Mouse (Mus musculus) G1E (cell line): ENCODE measurements around the gene Ankrd39. TPM values are rescaled to one million over a fixed set of nuclear protein-coding genes. Genes with fewer than 3 reads are reported as not detected.

ENCODE experiments used
- ATAC-seq: 2 replicates; pipeline ENCODE4 v1.8.0; 2016; ENCODE audit warnings: mild to moderate bottlenecking; ENCODE audit not compliant: insufficient number of reproducible peaks, poor library complexity, low FRiP score, severe bottlenecking; ENCODE audit errors: extremely low read depth
- DNase-seq: peaks from one replicate; pipeline ENCODE4 v3.0.0; 2012; ENCODE audit warnings: low spot score
- H3K27me3 ChIP-seq: 2 replicates; pipeline ENCODE4 v1.6.1; 2012; ENCODE audit warnings: mild to moderate bottlenecking, low read length, inconsistent platforms; ENCODE audit not compliant: insufficient read depth
- H3K36me3 ChIP-seq: replicated peaks from 2 replicates; pipeline ENCODE3; 2012; ENCODE audit warnings: mild to moderate bottlenecking, inconsistent platforms
- H3K4me1 ChIP-seq: 2 replicates; pipeline ENCODE4 v1.6.1; 2012; ENCODE audit warnings: low read depth, low read length, inconsistent platforms, mixed read lengths; ENCODE audit not compliant: insufficient read depth
- H3K4me3 ChIP-seq: 2 replicates; pipeline ENCODE4 v1.5.1; 2012; ENCODE audit warnings: low read depth, mild to moderate bottlenecking, inconsistent platforms, low read length, moderate library complexity, mixed read lengths
- H3K9me3 ChIP-seq: replicated peaks from 2 replicates; pipeline ENCODE4 v1.6.1; 2012; ENCODE audit warnings: inconsistent platforms
- CTCF ChIP-seq: IDR thresholded peaks from 2 replicates; pipeline ENCODE4 v1.5.1; 2012; ENCODE audit warnings: low read depth, low read length, inconsistent platforms, mixed read lengths
- GATA1 ChIP-seq: IDR thresholded peaks from 2 replicates; pipeline ENCODE4 v1.6.1; 2012; ENCODE audit warnings: borderline replicate concordance, low read length, inconsistent platforms, mixed read lengths
- GATA2 ChIP-seq: IDR thresholded peaks from 2 replicates; pipeline ENCODE4 v1.6.1; 2012; ENCODE audit warnings: low read depth, low read length, inconsistent platforms, borderline replicate concordance
- POLR2AphosphoS5 ChIP-seq: IDR thresholded peaks from 2 replicates; pipeline ENCODE4 v1.6.1; 2012; ENCODE audit warnings: low read depth, low read length, inconsistent platforms; ENCODE audit not compliant: insufficient replicate concordance
- TAL1 ChIP-seq: conservative IDR thresholded peaks from 2 replicates; pipeline ENCODE4 v1.6.1; 2012; ENCODE audit warnings: low read depth, low read length, inconsistent platforms, mixed read lengths
- polyA plus RNA-seq: library from polyadenylated mRNA; stranded (reverse); fragments of >175 nt; gene quantifications from 2 replicates; pipeline ENCODE4 v1.2.3, GENCODE M21; 2012
- total RNA-seq, 2 experiments: library from RNA; stranded (forward) in 1 of 2; stranded (reverse) in 1 of 2; fragments of 200-1000 nt in 1 of 2; fragments of >200 nt in 1 of 2; fragmentation: Nextera tagmentation in 1 of 2; gene quantifications; 2 replicates each; pipeline ENCODE4 v1.2.3; 2014 to 2017

The Ankrd39 gene
- total and polyA plus RNA-seq, 3 experiments: 12.3 to 15.7 (median 15.7) TPM

- Histone ChIP-seq H3K36me3 (no peaks in the 10 kb centered on the region), H3K4me3 (no peak overlapping the region), H3K27me3 (peaks cover 61% of the 10 kb centered on the region), H3K9me3 (no peaks in the 10 kb centered on the region), H3K4me1 (peaks cover 8% of the 10 kb centered on the region; the same call in 1 of the 2 replicates)
- no peak for DNase-seq
- no peak for TF ChIP-seq CTCF
- no peak for TF ChIP-seq POLR2AphosphoS5
- TF ChIP-seq GATA1: no peak
- no peak for ATAC-seq
Measured at GRCm38 (mm10) chr1:36562388-36562787, 15.1 kb upstream of the Ankrd39 start.

- Histone ChIP-seq H3K27me3 (peaks cover 74% of the 10 kb centered on the region), H3K4me1 (peaks cover 18% of the 10 kb centered on the region), H3K36me3 (no peaks in the 10 kb centered on the region), H3K4me3 (no peak overlapping the region), H3K9me3 (no peaks in the 10 kb centered on the region)
- ATAC-seq (no peak), DNase-seq (no peak)
- TF ChIP-seq GATA2: no peak
- no peak for TF ChIP-seq POLR2AphosphoS5
- TF ChIP-seq GATA1: no peak
- no peak for TF ChIP-seq CTCF
- no peak for TF ChIP-seq TAL1
Measured at GRCm38 (mm10) chr1:36560903-36561302, 13.7 kb upstream of the Ankrd39 start.

GRCm38 (mm10) chr1:36559888-36560287 is 12.6 kb upstream of the Ankrd39 start:
- Histone ChIP-seq H3K27me3 (peaks cover 78% of the 10 kb centered on the region), H3K4me3 (no peak overlapping the region)

GRCm38 (mm10) chr1:36559256-36559655 is 12.0 kb upstream of the Ankrd39 start:
- no peak for ATAC-seq
- peaks cover 18% of the 10 kb centered on the region for H3K4me1 ChIP-seq
- H3K36me3 ChIP-seq: no peaks in the 10 kb centered on the region
- DNase-seq: no peak
- TF ChIP-seq CTCF (no peak), GATA2 (no peak), GATA1 (no peak), TAL1 (no peak), POLR2AphosphoS5 (no peak)
- no peaks in the 10 kb centered on the region for H3K9me3 ChIP-seq
- H3K4me3 ChIP-seq: no peak overlapping the region
- peaks cover 79% of the 10 kb centered on the region for H3K27me3 ChIP-seq

More at GRCm38 (mm10) chr1:36559888-36560287, 12.6 kb upstream of the Ankrd39 start:
- Histone ChIP-seq H3K4me1 (peaks cover 18% of the 10 kb centered on the region), H3K9me3 (no peaks in the 10 kb centered on the region), H3K36me3 (no peaks in the 10 kb centered on the region)
- ATAC-seq (no peak), DNase-seq (no peak)
- TF ChIP-seq POLR2AphosphoS5: no peak
- no peak for TF ChIP-seq GATA2
- TF ChIP-seq CTCF: no peak
- TF ChIP-seq GATA1: no peak
- TF ChIP-seq TAL1: no peak

- ATAC-seq (no peak), DNase-seq (no peak)
- peaks cover 81% of the 10 kb centered on the region for H3K27me3 ChIP-seq
Measured at GRCm38 (mm10) chr1:36558031-36558993, 11.1 kb upstream of the Ankrd39 start, which contains the start of gene Sema4c. Gene Sema4c, minus strand, starts transcription at chr1:36558349.

GRCm38 (mm10) chr1:36557457-36558011 is 10.3 kb upstream of the Ankrd39 start:
- no peak for ATAC-seq
- TF ChIP-seq CTCF (no peak), TAL1 (no peak), POLR2AphosphoS5 (no peak), GATA2 (no peak), GATA1 (no peak)
- no peaks in the 10 kb centered on the region for H3K36me3 ChIP-seq
- peaks cover 86% of the 10 kb centered on the region for H3K27me3 ChIP-seq
- no peak for DNase-seq
- peaks cover 18% of the 10 kb centered on the region for H3K4me1 ChIP-seq
- peak overlapping the region; percentile 28; the same call in 1 of the 2 replicates for H3K4me3 ChIP-seq
- H3K9me3 ChIP-seq: no peaks in the 10 kb centered on the region

More at GRCm38 (mm10) chr1:36558031-36558993, 11.1 kb upstream of the Ankrd39 start, which contains the start of gene Sema4c:
- H3K4me3 ChIP-seq: peak within 1 kb of the TSS; percentile 28; the same call in 1 of the 2 replicates
- TF ChIP-seq GATA2 (no peak), CTCF (no peak), TAL1 (no peak), GATA1 (no peak), POLR2AphosphoS5 (no peak)
- no peaks in the 10 kb centered on the region for H3K36me3 ChIP-seq
- H3K9me3 ChIP-seq: no peaks in the 10 kb centered on the region
- peaks cover 18% of the 10 kb centered on the region for H3K4me1 ChIP-seq
